ENCODE assay signal across 22 mouse cellular contexts in the genomic region with DNA sequence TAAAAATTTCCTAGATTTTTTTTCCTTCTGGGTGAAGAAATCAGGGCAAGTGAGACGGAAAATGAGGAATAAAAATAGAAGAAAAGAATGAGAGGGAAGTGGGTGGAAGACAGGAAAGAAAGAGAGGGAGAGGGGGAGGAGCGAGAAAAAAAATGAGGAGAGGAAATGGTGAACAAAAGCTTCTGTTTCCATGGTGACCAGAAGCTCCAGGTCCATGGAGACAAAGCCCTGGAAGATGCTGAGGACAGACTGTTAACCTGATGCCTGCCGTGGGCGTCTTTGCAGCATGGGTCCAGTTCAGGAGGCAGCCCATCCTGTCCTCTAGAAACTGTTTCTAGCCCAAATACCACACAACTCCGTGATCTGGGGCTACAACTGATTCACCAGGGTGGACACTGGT. TPM values are rescaled to one million over a fixed set of nuclear protein-coding genes. Genes with fewer than 3 reads are reported as not detected.
DNase-seq lines count a peak whose midpoint lies in the region; ATAC-seq and TF ChIP-seq lines count a peak whose summit lies in the region.
"Had no signal": no experiment of that assay in that cellular context is flagged by ENCODE, and none has a peak within 500 bp of the region (broad histone marks: within the 10 kb centered on the region; RNA-seq: fewer than 3 reads in every experiment).

No protein-coding gene starts in this region.

- H3K9ac ChIP-seq in hindbrain, embryonic 16.5 days (ENCODE audit: low read depth, low read length): no peak overlapping the region
- no peak overlapping the region for H3K9ac ChIP-seq in hindbrain, embryonic 12.5 days
- no peak overlapping the region for H3K9ac ChIP-seq in midbrain, embryonic 13.5 days (replicated peaks)
- H3K9ac ChIP-seq in midbrain, embryonic 11.5 days (ENCODE audit: low read length): no peak overlapping the region
- H3K9ac ChIP-seq in midbrain, embryonic 14.5 days (replicated peaks; ENCODE audit: low read length): no peak overlapping the region
- H3K9ac ChIP-seq: embryonic facial prominence, embryonic 12.5 days; limb, embryonic 15.5 days; liver, embryonic 15.5 days; stomach, embryonic 15.5 days had no signal

- H3K4me3 ChIP-seq in hindbrain, embryonic 16.5 days (ENCODE audit: low read length): no peak overlapping the region
- H3K4me3 ChIP-seq in hindbrain, embryonic 12.5 days: no peak overlapping the region
- H3K4me3 ChIP-seq in midbrain, embryonic 13.5 days (replicated peaks): no peak overlapping the region
- no peak overlapping the region for H3K4me3 ChIP-seq in midbrain, embryonic 11.5 days (ENCODE audit: low read depth, low read length)
- H3K4me3 ChIP-seq in cortical plate, adult 2 months (ENCODE audit: insufficient read depth, low read length): no peak overlapping the region
- no peak overlapping the region for H3K4me3 ChIP-seq in midbrain, embryonic 14.5 days (replicated peaks; ENCODE audit: low read depth, low read length)
- H3K4me3 ChIP-seq: embryonic facial prominence, embryonic 12.5 days; limb, embryonic 15.5 days; liver, embryonic 15.5 days; stomach, embryonic 15.5 days had no signal

- no peaks in the 10 kb centered on the region for H3K27me3 ChIP-seq in hindbrain, embryonic 16.5 days (replicated peaks; ENCODE audit: control insufficient read depth, insufficient read depth, low read length)
- no peaks in the 10 kb centered on the region for H3K27me3 ChIP-seq in hindbrain, embryonic 12.5 days
- H3K27me3 ChIP-seq in midbrain, embryonic 13.5 days: no peaks in the 10 kb centered on the region
- no peaks in the 10 kb centered on the region for H3K27me3 ChIP-seq in midbrain, embryonic 11.5 days (ENCODE audit: control insufficient read depth, insufficient read depth, low read length)
- no peaks in the 10 kb centered on the region for H3K27me3 ChIP-seq in midbrain, embryonic 14.5 days (ENCODE audit: control insufficient read depth, insufficient read depth, low read length)
- H3K27me3 ChIP-seq: embryonic facial prominence, embryonic 12.5 days; limb, embryonic 15.5 days; liver, embryonic 15.5 days; stomach, embryonic 15.5 days had no signal

- no peak for DNase-seq in midbrain, embryonic 11.5 days (ENCODE audit: low spot score, missing footprints)
- peak; percentile 76 for DNase-seq in midbrain, embryonic 14.5 days
- DNase-seq in heart, adult 18-20 months: no peak
- DNase-seq: cerebellum, adult 8-10 months; gastrocnemius, postnatal 36 days; heart, postnatal 10 days; kidney, adult 2 months; kidney, postnatal 14 days; right cerebral cortex, postnatal 14 days; thymus, adult 2 months had no signal

- ATAC-seq in hindbrain, embryonic 16.5 days: no peak
- ATAC-seq in hindbrain, embryonic 12.5 days (ENCODE audit: low FRiP score): no peak
- ATAC-seq in midbrain, embryonic 13.5 days: 0 out of 2 replicates have a peak, but pooled peaks have one; percentile 37
- no peak for ATAC-seq in midbrain, embryonic 11.5 days (ENCODE audit: low FRiP score)
- ATAC-seq in midbrain, embryonic 14.5 days (ENCODE audit: low FRiP score, low TSS enrichment): no peak
- no peak for ATAC-seq in erythroblast, adult 5-6 weeks (replicated peaks; ENCODE audit: low FRiP score, poor library complexity, severe bottlenecking)

- WGBS in hindbrain, embryonic 16.5 days: 50% methylated on average over 5 of the region's 5 CpGs
- 59% methylated on average over 5 of the region's 5 CpGs for WGBS in hindbrain, embryonic 12.5 days
- 58% methylated on average over 5 of the region's 5 CpGs for WGBS in midbrain, embryonic 13.5 days
- WGBS in midbrain, embryonic 11.5 days: 72% methylated on average over 5 of the region's 5 CpGs
- 36% methylated on average over 5 of the region's 5 CpGs for WGBS in midbrain, embryonic 14.5 days

- no peak for TF ChIP-seq CTCF in cortical plate, adult 2 months (IDR thresholded peaks at IDR 0.05; ENCODE audit: extremely low read depth, insufficient read depth, low read length)

- H3K4me1 ChIP-seq in hindbrain, embryonic 16.5 days (ENCODE audit: control insufficient read depth, insufficient read depth, low read depth, low read length): peaks cover 2% of the 10 kb centered on the region; the same call in 1 of the 2 replicates
- H3K4me1 ChIP-seq in hindbrain, embryonic 12.5 days: peaks cover 6% of the 10 kb centered on the region
- H3K4me1 ChIP-seq in midbrain, embryonic 13.5 days (replicated peaks): peaks cover 6% of the 10 kb centered on the region
- H3K4me1 ChIP-seq in midbrain, embryonic 11.5 days (ENCODE audit: control insufficient read depth, insufficient read depth, low read length): no peaks in the 10 kb centered on the region; the same call in 1 of the 2 replicates
- peaks cover 9% of the 10 kb centered on the region for H3K4me1 ChIP-seq in cortical plate, adult 2 months (ENCODE audit: control insufficient read depth, insufficient read depth, low read length)
- H3K4me1 ChIP-seq in midbrain, embryonic 14.5 days (ENCODE audit: control insufficient read depth, insufficient read depth, low read length): peaks cover 12% of the 10 kb centered on the region
- H3K4me1 ChIP-seq: liver, embryonic 15.5 days; stomach, embryonic 15.5 days had no signal

- no peak overlapping the region for H3K4me2 ChIP-seq in hindbrain, embryonic 16.5 days (ENCODE audit: low read length)
- no peak overlapping the region for H3K4me2 ChIP-seq in hindbrain, embryonic 12.5 days (replicated peaks)
- no peak overlapping the region for H3K4me2 ChIP-seq in midbrain, embryonic 13.5 days (replicated peaks)
- no peak overlapping the region for H3K4me2 ChIP-seq in midbrain, embryonic 11.5 days
- no peak overlapping the region for H3K4me2 ChIP-seq in midbrain, embryonic 14.5 days (ENCODE audit: low read length)
- H3K4me2 ChIP-seq: embryonic facial prominence, embryonic 12.5 days; heart, embryonic 11.5 days; limb, embryonic 15.5 days; liver, embryonic 15.5 days; stomach, embryonic 15.5 days had no signal

- no peaks in the 10 kb centered on the region for H3K36me3 ChIP-seq in hindbrain, embryonic 16.5 days (ENCODE audit: control insufficient read depth, insufficient read depth, low read length)
- H3K36me3 ChIP-seq in hindbrain, embryonic 12.5 days: no peaks in the 10 kb centered on the region
- no peaks in the 10 kb centered on the region for H3K36me3 ChIP-seq in midbrain, embryonic 13.5 days
- no peaks in the 10 kb centered on the region for H3K36me3 ChIP-seq in midbrain, embryonic 11.5 days (ENCODE audit: control insufficient read depth, insufficient read depth, low read length)
- no peaks in the 10 kb centered on the region for H3K36me3 ChIP-seq in midbrain, embryonic 14.5 days (ENCODE audit: control insufficient read depth, insufficient read depth, low read length)
- H3K36me3 ChIP-seq: embryonic facial prominence, embryonic 12.5 days; limb, embryonic 15.5 days; liver, embryonic 15.5 days; stomach, embryonic 15.5 days had no signal

- peak overlapping the region; percentile 55 for H3K27ac ChIP-seq in hindbrain, embryonic 16.5 days (ENCODE audit: low read depth, low read length)
- H3K27ac ChIP-seq in hindbrain, embryonic 12.5 days: no peak overlapping the region
- H3K27ac ChIP-seq in midbrain, embryonic 13.5 days: peak overlapping the region; percentile 9; the same call in 1 of the 2 replicates
- no peak overlapping the region for H3K27ac ChIP-seq in midbrain, embryonic 11.5 days (ENCODE audit: low read depth, low read length)
- H3K27ac ChIP-seq in cortical plate, adult 2 months (ENCODE audit: insufficient read depth, low read length): peak overlapping the region; percentile 28; the same call in 1 of the 2 replicates
- H3K27ac ChIP-seq in midbrain, embryonic 14.5 days (replicated peaks; ENCODE audit: low read depth, low read length): peak overlapping the region; percentile 78
- H3K27ac ChIP-seq: embryonic facial prominence, embryonic 12.5 days; limb, embryonic 15.5 days; liver, embryonic 15.5 days; macrophage; stomach, embryonic 15.5 days had no signal

- H3K9me3 ChIP-seq in hindbrain, embryonic 16.5 days (ENCODE audit: control insufficient read depth, low read length): no peaks in the 10 kb centered on the region
- 0 out of 2 replicates have a peak, but pooled peaks cover 6% of the 10 kb centered on the region for H3K9me3 ChIP-seq in hindbrain, embryonic 12.5 days (replicated peaks)
- no peaks in the 10 kb centered on the region; the same call in 1 of the 2 replicates for H3K9me3 ChIP-seq in midbrain, embryonic 13.5 days
- H3K9me3 ChIP-seq in midbrain, embryonic 11.5 days (ENCODE audit: control insufficient read depth, low read length): no peaks in the 10 kb centered on the region
- H3K9me3 ChIP-seq in midbrain, embryonic 14.5 days (ENCODE audit: control insufficient read depth, low read length): no peaks in the 10 kb centered on the region
- H3K9me3 ChIP-seq: limb, embryonic 15.5 days; liver, embryonic 15.5 days; stomach, embryonic 15.5 days had no signal

- TF ChIP-seq POLR2A in cortical plate, adult 2 months (IDR thresholded peaks at IDR 0.05; ENCODE audit: extremely low read depth, insufficient read depth, low read length): no peak

RNA-seq across cellular contexts. Expression of a gene that starts 17.7 kb away (rescaled TPM):
- polyA plus RNA-seq in hindbrain, embryonic 16.5 days (2015; fragmentation: Nextera tagmentation; extraction: Ambion mirVana): 1.7 and 2.2 TPM in 2 replicates
- polyA plus RNA-seq in hindbrain, embryonic 12.5 days (2016; fragmentation: Nextera tagmentation; extraction: Ambion mirVana): 7.9 and 8.2 TPM in 2 replicates
- polyA plus RNA-seq in midbrain, embryonic 13.5 days (2015; fragmentation: Nextera tagmentation; extraction: Ambion mirVana): 0.54 and 0.75 TPM in 2 replicates
- 0.72 and 1.3 TPM in 2 replicates for polyA plus RNA-seq in midbrain, embryonic 11.5 days (2014; fragmentation: Nextera tagmentation; extraction: Ambion mirVana)
- 1.9 and 2.0 TPM in 2 replicates for polyA plus RNA-seq in cortical plate, adult 2 months (2012; rRNA removed)
- 1.1 and 1.3 TPM in 2 replicates for polyA plus RNA-seq in midbrain, embryonic 14.5 days (2014; fragmentation: Nextera tagmentation; extraction: Ambion mirVana)
- total RNA-seq in heart, adult 18-20 months (2021): 10 to 100 TPM; 35.9 to 58.1 TPM
- total RNA-seq in erythroblast, adult 5-6 weeks (2015; ENCODE audit: low replicate concordance): not detected in 2 replicates
- not detected in 2 replicates for total RNA-seq in erythroblast, adult 5-6 weeks (2017; ENCODE audit: low replicate concordance)
- total RNA-seq: common myeloid progenitor, adult 5-6 weeks had no signal
- polyA plus RNA-seq: heart, embryonic 11.5 days; macrophage had no signal

Comparison
In these comparisons a context has a peak if more than half of its experiments do, and no peak if none do; other contexts are left out.
1. H3K27ac ChIP-seq: peak in hindbrain, embryonic 16.5 days (single experiment), midbrain, embryonic 13.5 days (single experiment), cortical plate, adult 2 months (single experiment) and midbrain, embryonic 14.5 days (single experiment); none in hindbrain, embryonic 12.5 days (single experiment) and midbrain, embryonic 11.5 days (single experiment).